Mouse (Mus musculus): Measurements from ENCODE around the gene Ppp4c. TPM values are rescaled to one million over a fixed set of nuclear protein-coding genes. Genes with fewer than 3 reads are reported as not detected.
A peak's percentile ranks its signal among the peaks of the same experiment; 100 is the strongest.

Gene Ppp4c
- polyA plus RNA-seq, 1 experiment from 2014 or later = 214 TPM

- peak overlapping the region; percentile 92 for H3K27ac ChIP-seq
- H3K4me3 ChIP-seq = peak overlapping the region; percentile 77
- 67% methylated on average over 4 of the region's 4 CpGs for WGBS
- no peaks in the 10 kb centered on the region for H3K27me3 ChIP-seq
- peaks cover 33% of the 10 kb centered on the region for H3K36me3 ChIP-seq
- H3K4me1 ChIP-seq (replicated peaks) = peaks cover 40% of the 10 kb centered on the region
- peak overlapping the region; percentile 93 for H3K4me2 ChIP-seq
- ATAC-seq (ENCODE audit: low FRiP score) = no peak
- peak overlapping the region; percentile 91 for H3K9ac ChIP-seq
- no peaks in the 10 kb centered on the region for H3K9me3 ChIP-seq
Observed at GRCm38 (mm10) chr7:126760956-126761355, 31.3 kb downstream of the Ppp4c start.

- peak overlapping the region; percentile 77 for H3K4me3 ChIP-seq
- H3K4me2 ChIP-seq = peak overlapping the region; percentile 93
- peaks cover 28% of the 10 kb centered on the region for H3K36me3 ChIP-seq
- ATAC-seq (ENCODE audit: low FRiP score) = peak; percentile 47
- H3K9ac ChIP-seq = peak overlapping the region; percentile 91
- no peaks in the 10 kb centered on the region for H3K27me3 ChIP-seq
- no peaks in the 10 kb centered on the region for H3K9me3 ChIP-seq
- 15% methylated on average over 3 of the region's 3 CpGs for WGBS
- H3K4me1 ChIP-seq (replicated peaks) = peaks cover 40% of the 10 kb centered on the region
- peak overlapping the region; percentile 92 for H3K27ac ChIP-seq
Observed at GRCm38 (mm10) chr7:126760391-126760802, 31.9 kb downstream of the Ppp4c start.

- peaks cover 43% of the 10 kb centered on the region for H3K4me1 ChIP-seq (replicated peaks)
- no peaks in the 10 kb centered on the region for H3K9me3 ChIP-seq
- H3K9ac ChIP-seq = peak overlapping the region; percentile 91
- H3K27ac ChIP-seq = peak overlapping the region; percentile 92
- peaks cover 22% of the 10 kb centered on the region for H3K36me3 ChIP-seq
- 0% methylated on average over 22 of the region's 24 CpGs for WGBS
- peak; percentile 63 for ATAC-seq (ENCODE audit: low FRiP score)
- no peaks in the 10 kb centered on the region for H3K27me3 ChIP-seq
- peak overlapping the region; percentile 77 for H3K4me3 ChIP-seq
- H3K4me2 ChIP-seq = peak overlapping the region; percentile 93
Observed at GRCm38 (mm10) chr7:126759672-126760390, 32.5 kb downstream of the Ppp4c start.

- H3K36me3 ChIP-seq = peaks cover 16% of the 10 kb centered on the region
- H3K4me1 ChIP-seq (replicated peaks) = peaks cover 48% of the 10 kb centered on the region
- H3K9ac ChIP-seq = peak within 1 kb of the TSS; percentile 91
- peak within 1 kb of the TSS; percentile 92 for H3K27ac ChIP-seq
- peak within 1 kb of the TSS; percentile 77 for H3K4me3 ChIP-seq
- WGBS = 2% methylated on average over 22 of the region's 38 CpGs
- H3K9me3 ChIP-seq = no peaks in the 10 kb centered on the region
- H3K27me3 ChIP-seq = no peaks in the 10 kb centered on the region
- peak; percentile 58 for ATAC-seq (ENCODE audit: low FRiP score)
- H3K4me2 ChIP-seq = peak within 1 kb of the TSS; percentile 93
Observed at GRCm38 (mm10) chr7:126759050-126759671, 33.1 kb downstream of the Ppp4c start, which contains the start of gene Mapk3. TSS of gene Mapk3 (plus strand) at chr7:126759601.

- H3K36me3 ChIP-seq = peaks cover 9% of the 10 kb centered on the region
- WGBS = 59% methylated on average over 7 of the region's 7 CpGs
- H3K9me3 ChIP-seq = no peaks in the 10 kb centered on the region
- H3K4me3 ChIP-seq = no peak overlapping the region
- peaks cover 44% of the 10 kb centered on the region for H3K4me1 ChIP-seq (replicated peaks)
- no peak overlapping the region for H3K4me2 ChIP-seq
- ATAC-seq (ENCODE audit: low FRiP score) = no peak
- H3K9ac ChIP-seq = no peak overlapping the region; the same call in 1 of the 2 replicates
- 0 out of 2 replicates have a peak overlapping the region, but pooled peaks have one; percentile 92 for H3K27ac ChIP-seq
- H3K27me3 ChIP-seq = no peaks in the 10 kb centered on the region
Observed at GRCm38 (mm10) chr7:126758539-126758938, 33.8 kb downstream of the Ppp4c start.

GRCm38 (mm10) chr7:126754866-126755265 is 37.4 kb downstream of the Ppp4c start:
- Histone ChIP-seq H3K4me2 (no peak overlapping the region), H3K4me3 (no peak overlapping the region), H3K27me3 (no peaks in the 10 kb centered on the region), H3K27ac (no peak overlapping the region; the same call in 1 of the 2 replicates), H3K4me1 (replicated peaks) (peaks cover 7% of the 10 kb centered on the region), H3K9me3 (no peaks in the 10 kb centered on the region), H3K36me3 (no peaks in the 10 kb centered on the region), H3K9ac (no peak overlapping the region)
- 2% methylated on average over 9 of the region's 9 CpGs for WGBS
- ATAC-seq (ENCODE audit: low FRiP score) = peak; percentile 30; the same call in 1 of the 2 replicates

GRCm38 (mm10) chr7:126749582-126750343 is 42.5 kb downstream of the Ppp4c start:
- H3K4me2 ChIP-seq = no peak overlapping the region
- ATAC-seq (ENCODE audit: low FRiP score) = no peak
- 0 out of 2 replicates have a peak, but pooled peaks cover 4% of the 10 kb centered on the region for H3K4me1 ChIP-seq (replicated peaks)
- no peaks in the 10 kb centered on the region for H3K27me3 ChIP-seq
- no peak overlapping the region for H3K27ac ChIP-seq
- H3K36me3 ChIP-seq = no peaks in the 10 kb centered on the region
- H3K4me3 ChIP-seq = no peak overlapping the region
- WGBS = 93% methylated on average over 17 of the region's 17 CpGs
- H3K9ac ChIP-seq = no peak overlapping the region
- no peaks in the 10 kb centered on the region for H3K9me3 ChIP-seq

GRCm38 (mm10) chr7:126748824-126749223 is 43.5 kb downstream of the Ppp4c start:
- no peaks in the 10 kb centered on the region for H3K36me3 ChIP-seq
- no peaks in the 10 kb centered on the region for H3K27me3 ChIP-seq
- no peak overlapping the region for H3K27ac ChIP-seq
- WGBS = 83% methylated on average over 7 of the region's 7 CpGs
- no peak overlapping the region for H3K9ac ChIP-seq
- H3K4me2 ChIP-seq = no peak overlapping the region
- no peaks in the 10 kb centered on the region for H3K9me3 ChIP-seq
- no peak for ATAC-seq (ENCODE audit: low FRiP score)
- H3K4me3 ChIP-seq = no peak overlapping the region
- no peaks in the 10 kb centered on the region for H3K4me1 ChIP-seq (replicated peaks)

GRCm38 (mm10) chr7:126746798-126747197 is 45.5 kb downstream of the Ppp4c start:
- H3K36me3 ChIP-seq = no peaks in the 10 kb centered on the region
- no peak overlapping the region for H3K4me2 ChIP-seq

GRCm38 (mm10) chr7:126746066-126746465 is 46.2 kb downstream of the Ppp4c start:
- no peak overlapping the region for H3K4me2 ChIP-seq
- no peak overlapping the region for H3K4me3 ChIP-seq
- H3K9me3 ChIP-seq = no peaks in the 10 kb centered on the region
- no peak for ATAC-seq (ENCODE audit: low FRiP score)
- 93% methylated on average over 12 of the region's 12 CpGs for WGBS
- H3K4me1 ChIP-seq (replicated peaks) = no peaks in the 10 kb centered on the region
- H3K36me3 ChIP-seq = no peaks in the 10 kb centered on the region
- H3K27ac ChIP-seq = no peak overlapping the region
- H3K27me3 ChIP-seq = no peaks in the 10 kb centered on the region
- H3K9ac ChIP-seq = no peak overlapping the region

More at GRCm38 (mm10) chr7:126746798-126747197, 45.5 kb downstream of the Ppp4c start:
- no peak overlapping the region for H3K4me3 ChIP-seq
- H3K9me3 ChIP-seq = no peaks in the 10 kb centered on the region
- H3K9ac ChIP-seq = no peak overlapping the region
- WGBS = 37% methylated on average over 6 of the region's 6 CpGs
- no peaks in the 10 kb centered on the region for H3K4me1 ChIP-seq (replicated peaks)
- no peak overlapping the region for H3K27ac ChIP-seq
- ATAC-seq (ENCODE audit: low FRiP score) = no peak
- no peaks in the 10 kb centered on the region for H3K27me3 ChIP-seq

GRCm38 (mm10) chr7:126741964-126742482 is 50.3 kb downstream of the Ppp4c start:
- WGBS = 93% methylated on average over 13 of the region's 13 CpGs
- Histone ChIP-seq H3K36me3 (no peaks in the 10 kb centered on the region), H3K27me3 (no peaks in the 10 kb centered on the region), H3K4me1 (replicated peaks) (0 out of 2 replicates have a peak, but pooled peaks cover 10% of the 10 kb centered on the region), H3K9ac (no peak overlapping the region), H3K4me2 (no peak overlapping the region), H3K27ac (no peak overlapping the region), H3K4me3 (no peak overlapping the region), H3K9me3 (no peaks in the 10 kb centered on the region)
- ATAC-seq (ENCODE audit: low FRiP score) = no peak

- no peak for ATAC-seq (ENCODE audit: low FRiP score)
- Histone ChIP-seq H3K9me3 (no peaks in the 10 kb centered on the region), H3K4me2 (no peak overlapping the region), H3K4me1 (replicated peaks) (0 out of 2 replicates have a peak, but pooled peaks cover 10% of the 10 kb centered on the region), H3K36me3 (no peaks in the 10 kb centered on the region), H3K9ac (no peak overlapping the region), H3K27ac (no peak overlapping the region), H3K27me3 (no peaks in the 10 kb centered on the region), H3K4me3 (no peak overlapping the region)
- WGBS = 85% methylated on average over 5 of the region's 5 CpGs
Observed at GRCm38 (mm10) chr7:126741452-126741851, 50.8 kb downstream of the Ppp4c start.
